Mouse (Mus musculus) kidney, postnatal 0 days (tissue): ENCODE results near the gene Aqp12. TPM values are rescaled to one million over a fixed set of nuclear protein-coding genes. Genes with fewer than 3 reads are reported as not detected.
A peak's percentile ranks its signal among the peaks of the same experiment; 100 is the strongest.
"Not testable (repeated sequence)": the region's sequence is repeated elsewhere in the genome, so short reads cannot be mapped to it uniquely, and the experiment has no call there.

Experiments
- ATAC-seq: fragments of 200-750 bp; cut with Nextera tagmentation; replicated peaks from 2 replicates; pipeline ENCODE4 v1.8.0; 2017; ENCODE audit warnings: low read depth, moderate number of reproducible peaks, moderate TSS enrichment, moderate library complexity; ENCODE audit not compliant: low FRiP score
- DNase-seq: peaks from one replicate; pipeline ENCODE4 v3.0.0-alpha.2; 2016; ENCODE audit warnings: low spot score
- H3K27ac ChIP-seq: fragments of 300-500 bp; sonication (generic); 2 replicates; pipeline ENCODE4 v1.5.1; 2014; ENCODE audit warnings: mild to moderate bottlenecking
- H3K27me3 ChIP-seq: fragments of 300-500 bp; sonication (generic); 2 replicates; pipeline ENCODE4 v1.6.1; 2014; ENCODE audit warnings: low read length, mixed read lengths; ENCODE audit not compliant: insufficient read depth
- H3K36me3 ChIP-seq: fragments of 300-500 bp; sonication (generic); 2 replicates; pipeline ENCODE4 v1.6.1; 2014; ENCODE audit warnings: low read length, mixed read lengths; ENCODE audit not compliant: insufficient read depth
- H3K4me1 ChIP-seq: fragments of 300-500 bp; sonication (generic); replicated peaks from 2 replicates; pipeline ENCODE4 v1.6.1; 2014; ENCODE audit warnings: antibody characterized with exemption, low read length, mixed read lengths; ENCODE audit not compliant: insufficient read depth
- H3K4me2 ChIP-seq: fragments of 300-500 bp; sonication (generic); 2 replicates; pipeline ENCODE4 v1.6.1; 2014; ENCODE audit warnings: mild to moderate bottlenecking, low read length, moderate library complexity, mixed read lengths
- H3K4me3 ChIP-seq: fragments of 300-500 bp; sonication (generic); replicated peaks from 2 replicates; pipeline ENCODE4 v1.5.1; 2014; ENCODE audit warnings: low read depth, low read length
- H3K9ac ChIP-seq: fragments of 300-500 bp; sonication (generic); 2 replicates; pipeline ENCODE4 v1.6.1; 2014; ENCODE audit warnings: low read depth, low read length
- H3K9me3 ChIP-seq: fragments of 300-500 bp; sonication (generic); replicated peaks from 2 replicates; pipeline ENCODE4 v1.6.1; 2016; ENCODE audit warnings: low read length, inconsistent platforms, mixed read lengths
- CTCF ChIP-seq: IDR thresholded peaks from 2 replicates; pipeline ENCODE4 v1.5.1; 2016; ENCODE audit warnings: antibody characterized with exemption, low read depth, mild to moderate bottlenecking, moderate library complexity
- WGBS: fragments of 180-500 bp; shearing (Covaris S2); extraction: QIAGEN DNeasy Blood & Tissue Kit; methylation state at CpG from one replicate; pipeline ENCODE4 v1.1.7; 2014; 5-methylcytosine and 5-hydroxymethylcytosine counted together
- polyA plus RNA-seq: library from polyadenylated mRNA; unstranded; fragments of >200 nt; fragmentation: Nextera tagmentation; extraction: Ambion mirVana; gene quantifications from 2 replicates; pipeline ENCODE4 v1.2.1, GENCODE M21; 2015

Aqp12 gene
- not detected in 2 replicates for polyA plus RNA-seq

GRCm38 (mm10) chr1:93006061-93006460 is at the start of gene Aqp12:
Gene Aqp12, plus strand, starts transcription at chr1:93006334.
- no peak within 1 kb of the TSS for H3K27ac ChIP-seq
- no peaks in the 10 kb centered on the region for H3K9me3 ChIP-seq
- 72% methylated on average over 7 of the region's 7 CpGs for WGBS
- no peaks in the 10 kb centered on the region for H3K36me3 ChIP-seq
- no peak within 1 kb of the TSS for H3K4me3 ChIP-seq
- no peak within 1 kb of the TSS for H3K9ac ChIP-seq
- DNase-seq (no peak), ATAC-seq (no peak)
- no peaks in the 10 kb centered on the region for H3K4me1 ChIP-seq
- no peaks in the 10 kb centered on the region for H3K27me3 ChIP-seq
- TF ChIP-seq CTCF, result no peak
- H3K4me2 ChIP-seq, result no peak within 1 kb of the TSS

- not testable (repeated sequence) for H3K9ac ChIP-seq, H3K27me3 ChIP-seq, H3K27ac ChIP-seq, H3K4me1 ChIP-seq, DNase-seq, H3K4me3 ChIP-seq, H3K9me3 ChIP-seq, H3K36me3 ChIP-seq, ATAC-seq
- WGBS, result 5% methylated on average over 11 of the region's 11 CpGs
- TF ChIP-seq CTCF, result peak; percentile 78
- H3K4me2 ChIP-seq, result peak overlapping the region; percentile 30
Observed at GRCm38 (mm10) chr1:92956571-92957335, 49.4 kb upstream of the Aqp12 start.

GRCm38 (mm10) chr1:92958999-92959398 is 47.1 kb upstream of the Aqp12 start:
- WGBS, result 68% methylated on average over 1 of the region's 1 CpGs

GRCm38 (mm10) chr1:92970791-92971190 is 35.3 kb upstream of the Aqp12 start:
- not testable (repeated sequence) for H3K27me3 ChIP-seq, H3K36me3 ChIP-seq, H3K9ac ChIP-seq, H3K27ac ChIP-seq, H3K9me3 ChIP-seq, H3K4me1 ChIP-seq, H3K4me2 ChIP-seq, H3K4me3 ChIP-seq, ATAC-seq, DNase-seq
- WGBS, result 85% methylated on average over 6 of the region's 6 CpGs

More at GRCm38 (mm10) chr1:92958999-92959398, 47.1 kb upstream of the Aqp12 start:
- H3K4me2 ChIP-seq, result no peak overlapping the region
- ATAC-seq (no peak), DNase-seq (no peak)
- no peaks in the 10 kb centered on the region for H3K4me1 ChIP-seq
- H3K9ac ChIP-seq, result no peak overlapping the region
- no peak overlapping the region for H3K27ac ChIP-seq
- no peak overlapping the region for H3K4me3 ChIP-seq
- no peaks in the 10 kb centered on the region for H3K27me3 ChIP-seq
- no peaks in the 10 kb centered on the region for H3K9me3 ChIP-seq
- H3K36me3 ChIP-seq, result no peaks in the 10 kb centered on the region
- no peak for TF ChIP-seq CTCF

GRCm38 (mm10) chr1:92971879-92972795 is 34.0 kb upstream of the Aqp12 start:
- no peaks in the 10 kb centered on the region for H3K27me3 ChIP-seq
- TF ChIP-seq CTCF, result no peak
- H3K4me1 ChIP-seq, result no peaks in the 10 kb centered on the region
- H3K27ac ChIP-seq, result no peak overlapping the region
- DNase-seq (no peak), ATAC-seq (no peak)
- no peak overlapping the region for H3K4me2 ChIP-seq
- H3K36me3 ChIP-seq, result no peaks in the 10 kb centered on the region
- H3K4me3 ChIP-seq, result no peak overlapping the region
- no peaks in the 10 kb centered on the region for H3K9me3 ChIP-seq
- no peak overlapping the region for H3K9ac ChIP-seq
- 78% methylated on average over 7 of the region's 7 CpGs for WGBS

- peak; percentile 47 for DNase-seq
- no peak overlapping the region for H3K9ac ChIP-seq
- 50% methylated on average over 1 of the region's 1 CpGs for WGBS
Observed at GRCm38 (mm10) chr1:92972854-92973253, 33.3 kb upstream of the Aqp12 start.

More at GRCm38 (mm10) chr1:92972854-92973253, 33.3 kb upstream of the Aqp12 start:
- Histone ChIP-seq H3K9me3 (no peaks in the 10 kb centered on the region), H3K27me3 (no peaks in the 10 kb centered on the region), H3K36me3 (no peaks in the 10 kb centered on the region), H3K4me1 (no peaks in the 10 kb centered on the region), H3K27ac (no peak overlapping the region), H3K4me2 (no peak overlapping the region), H3K4me3 (no peak overlapping the region)
- no peak for TF ChIP-seq CTCF
- ATAC-seq, result peak; percentile 43; the same call in 1 of the 2 replicates
